Mouse (Mus musculus): Measurements from ENCODE around the gene Hoxb2. TPM values are rescaled to one million over a fixed set of nuclear protein-coding genes. Genes with fewer than 3 reads are reported as not detected.

Gene Hoxb2
- polyA plus RNA-seq, 1 experiment from 2014 or later, result 42.9 TPM

DNA sequence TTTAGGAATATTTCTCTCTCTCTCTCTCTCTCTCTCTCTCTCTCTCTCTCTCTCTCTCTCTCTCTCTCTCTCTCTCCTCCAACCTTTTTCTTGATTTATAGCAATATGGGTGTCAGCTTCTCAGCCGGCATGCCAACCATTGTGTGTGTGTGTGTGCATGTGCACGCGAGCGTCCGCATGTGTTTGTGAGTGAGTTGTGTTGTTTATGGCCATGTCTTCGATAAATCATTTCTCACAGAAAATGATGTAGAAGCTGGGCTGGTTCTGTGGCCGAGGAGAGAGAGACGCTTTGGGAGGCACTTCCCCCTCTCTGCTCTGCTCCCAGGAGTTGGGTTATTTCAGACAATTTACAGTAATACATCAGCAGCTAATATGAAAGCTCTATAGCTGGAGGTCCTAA, 21.7 kb upstream of the Hoxb2 start:
- 0 out of 2 replicates have a peak, but pooled peaks cover 6% of the 10 kb centered on the region for H3K36me3 ChIP-seq (replicated peaks; ENCODE audit: control insufficient read depth, insufficient read depth)
- H3K4me1 ChIP-seq (replicated peaks; ENCODE audit: control insufficient read depth, insufficient read depth, low read length), result no peaks in the 10 kb centered on the region
- H3K4me2 ChIP-seq (replicated peaks), result peak overlapping the region; percentile 77
- H3K27ac ChIP-seq, result peak overlapping the region; percentile 99
- peaks cover 85% of the 10 kb centered on the region for H3K27me3 ChIP-seq (ENCODE audit: control insufficient read depth, insufficient read depth, low read length)
- H3K9me3 ChIP-seq (ENCODE audit: control insufficient read depth, low read length), result no peaks in the 10 kb centered on the region
- peak overlapping the region; percentile 97 for H3K9ac ChIP-seq
- no peak for ATAC-seq (ENCODE audit: low FRiP score)
- H3K4me3 ChIP-seq (replicated peaks; ENCODE audit: low read length), result peak overlapping the region; percentile 48
- 7% methylated on average over 8 of the region's 8 CpGs for WGBS
- no peak for DNase-seq (ENCODE audit: low spot score)

DNA sequence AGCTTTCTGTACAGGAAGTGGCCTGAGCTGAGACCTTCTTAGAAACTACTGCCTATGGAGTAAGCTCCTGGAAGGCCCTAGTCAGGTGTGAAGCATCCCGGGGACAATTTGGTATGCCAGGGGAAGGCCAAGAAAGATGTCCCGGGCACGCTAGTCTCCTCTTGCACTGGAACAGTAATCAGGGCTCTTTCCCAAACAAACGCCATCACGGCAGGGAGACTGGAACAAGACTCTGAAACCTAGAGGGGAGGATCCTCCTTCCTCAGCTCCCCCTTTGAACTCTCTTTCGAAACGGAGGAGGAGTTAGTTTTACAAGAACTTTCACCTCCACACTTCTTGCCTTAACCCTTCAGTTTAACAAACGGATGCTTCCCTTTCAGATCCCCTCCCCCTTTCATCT, 18.2 kb upstream of the Hoxb2 start:
- Histone ChIP-seq H3K27me3 (ENCODE audit: control insufficient read depth, insufficient read depth, low read length) (peaks cover 86% of the 10 kb centered on the region), H3K9me3 (ENCODE audit: control insufficient read depth, low read length) (no peaks in the 10 kb centered on the region), H3K4me3 (replicated peaks; ENCODE audit: low read length) (peak overlapping the region; percentile 48), H3K36me3 (replicated peaks; ENCODE audit: control insufficient read depth, insufficient read depth) (0 out of 2 replicates have a peak, but pooled peaks cover 6% of the 10 kb centered on the region), H3K4me2 (replicated peaks) (peak overlapping the region; percentile 77), H3K9ac (peak overlapping the region; percentile 97), H3K27ac (peak overlapping the region; percentile 99), H3K4me1 (replicated peaks; ENCODE audit: control insufficient read depth, insufficient read depth, low read length) (peaks cover 12% of the 10 kb centered on the region; the same call in 1 of the 2 replicates)
- 0% methylated on average over 8 of the region's 8 CpGs for WGBS
- no peak for ATAC-seq (ENCODE audit: low FRiP score)
- DNase-seq (ENCODE audit: low spot score), result no peak

DNA sequence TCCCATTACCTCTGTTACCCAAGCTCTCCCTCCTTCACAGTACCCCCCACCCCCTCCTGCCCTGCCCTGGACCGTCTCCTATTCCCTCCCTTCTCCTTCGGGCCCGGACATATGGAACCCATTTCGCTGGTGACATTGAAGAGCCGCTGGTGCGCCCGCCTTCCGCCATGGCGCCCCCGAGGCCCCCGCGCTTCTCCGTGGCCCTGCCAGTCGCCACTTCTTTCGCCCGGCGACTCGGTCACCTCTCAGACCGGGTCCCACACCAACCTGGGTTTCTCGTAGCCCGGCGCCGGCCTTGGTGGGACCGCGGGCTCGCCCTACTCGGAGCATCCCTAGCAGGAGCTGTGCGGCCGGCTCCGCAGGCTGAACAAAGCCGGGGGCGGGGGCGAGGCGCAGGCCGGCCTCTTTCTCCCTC, 17.7 kb upstream of the Hoxb2 start:
- Histone ChIP-seq H3K4me1 (replicated peaks; ENCODE audit: control insufficient read depth, insufficient read depth, low read length) (peaks cover 17% of the 10 kb centered on the region), H3K27ac (peak overlapping the region; percentile 99), H3K4me2 (replicated peaks) (peak overlapping the region; percentile 77), H3K4me3 (replicated peaks; ENCODE audit: low read length) (peak overlapping the region; percentile 48), H3K36me3 (replicated peaks; ENCODE audit: control insufficient read depth, insufficient read depth) (0 out of 2 replicates have a peak, but pooled peaks cover 6% of the 10 kb centered on the region), H3K9me3 (ENCODE audit: control insufficient read depth, low read length) (no peaks in the 10 kb centered on the region), H3K27me3 (ENCODE audit: control insufficient read depth, insufficient read depth, low read length) (peaks cover 86% of the 10 kb centered on the region), H3K9ac (peak overlapping the region; percentile 97)
- under 1% methylated on average over 35 of the region's 35 CpGs for WGBS
- no peak for ATAC-seq (ENCODE audit: low FRiP score)
- no peak for DNase-seq (ENCODE audit: low spot score)

DNA sequence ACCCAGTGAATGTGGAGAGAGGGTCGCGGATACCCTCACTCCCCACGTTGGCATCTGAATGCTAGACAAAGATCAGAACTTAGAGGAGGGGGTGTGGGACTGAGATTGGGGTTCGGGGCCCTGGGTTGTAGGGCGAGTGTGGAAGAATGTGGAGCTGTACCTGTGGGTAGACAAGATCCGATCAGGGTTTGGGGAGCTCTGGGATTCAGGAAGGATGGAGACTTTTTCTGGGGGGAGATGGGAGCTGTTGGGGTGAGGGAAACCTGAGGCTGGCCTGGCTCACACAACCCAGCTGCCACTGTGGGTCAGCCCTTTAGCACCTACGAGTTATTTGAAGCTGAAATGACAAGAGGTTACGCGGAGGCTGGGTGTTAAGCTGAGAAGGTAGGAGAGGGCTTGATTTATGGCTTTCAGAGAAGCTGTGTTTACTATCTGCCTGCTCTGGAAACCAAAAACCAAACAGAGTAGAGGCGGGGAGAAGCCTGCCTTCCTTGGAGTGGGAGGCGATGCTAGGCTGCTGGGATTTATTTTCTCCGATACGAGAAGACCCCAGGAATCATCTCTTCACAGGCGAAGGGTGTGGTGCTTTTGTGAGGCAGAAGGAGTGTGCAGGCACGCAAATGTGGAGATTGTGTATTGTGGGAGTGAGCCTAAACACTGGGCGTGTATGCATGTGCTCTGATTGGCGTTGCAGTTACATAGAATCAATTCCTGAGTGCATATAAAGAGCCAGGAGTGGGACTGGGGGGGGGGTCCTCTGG, 16.9 kb upstream of the Hoxb2 start:
- peak overlapping the region; percentile 97 for H3K9ac ChIP-seq
- DNase-seq (ENCODE audit: low spot score), result no peak
- no peak for ATAC-seq (ENCODE audit: low FRiP score)

DNA sequence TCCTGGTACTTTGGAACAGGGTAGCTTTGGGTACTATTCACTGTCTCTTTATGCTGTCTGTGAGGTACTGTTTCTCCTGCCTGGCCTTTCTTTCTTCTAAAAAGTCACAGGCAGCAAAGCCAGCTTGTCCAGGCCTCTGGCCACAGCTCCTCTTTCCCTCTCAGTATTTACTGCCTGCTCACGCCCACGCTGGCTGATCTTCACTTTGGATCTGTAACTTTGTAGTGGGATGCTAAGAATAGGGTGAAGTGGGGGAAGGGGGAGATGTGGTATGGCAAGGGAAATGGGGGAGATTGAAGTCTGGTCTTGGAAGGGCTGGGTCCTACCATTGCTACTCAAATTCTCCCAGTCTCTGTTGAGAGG, 16.3 kb upstream of the Hoxb2 start:
- 6% methylated on average over 2 of the region's 2 CpGs for WGBS
- peak overlapping the region; percentile 97 for H3K9ac ChIP-seq
- DNase-seq (ENCODE audit: low spot score) (no peak), ATAC-seq (ENCODE audit: low FRiP score) (no peak)
- H3K27ac ChIP-seq, result peak overlapping the region; percentile 99
- H3K4me2 ChIP-seq (replicated peaks), result peak overlapping the region; percentile 77
- H3K4me1 ChIP-seq (replicated peaks; ENCODE audit: control insufficient read depth, insufficient read depth, low read length), result peaks cover 25% of the 10 kb centered on the region
- 0 out of 2 replicates have a peak, but pooled peaks cover 6% of the 10 kb centered on the region for H3K36me3 ChIP-seq (replicated peaks; ENCODE audit: control insufficient read depth, insufficient read depth)
- H3K4me3 ChIP-seq (replicated peaks; ENCODE audit: low read length), result peak overlapping the region; percentile 48
- peaks cover 87% of the 10 kb centered on the region for H3K27me3 ChIP-seq (ENCODE audit: control insufficient read depth, insufficient read depth, low read length)
- no peaks in the 10 kb centered on the region for H3K9me3 ChIP-seq (ENCODE audit: control insufficient read depth, low read length)

More for the DNA sequence above, 16.9 kb upstream of the Hoxb2 start:
- H3K4me2 ChIP-seq (replicated peaks), result peak overlapping the region; percentile 77
- H3K27me3 ChIP-seq (ENCODE audit: control insufficient read depth, insufficient read depth, low read length), result peaks cover 87% of the 10 kb centered on the region
- H3K9me3 ChIP-seq (ENCODE audit: control insufficient read depth, low read length), result no peaks in the 10 kb centered on the region
- H3K4me1 ChIP-seq (replicated peaks; ENCODE audit: control insufficient read depth, insufficient read depth, low read length), result peaks cover 21% of the 10 kb centered on the region
- H3K36me3 ChIP-seq (replicated peaks; ENCODE audit: control insufficient read depth, insufficient read depth), result 0 out of 2 replicates have a peak, but pooled peaks cover 6% of the 10 kb centered on the region
- H3K4me3 ChIP-seq (replicated peaks; ENCODE audit: low read length), result peak overlapping the region; percentile 48
- peak overlapping the region; percentile 99 for H3K27ac ChIP-seq
- WGBS, result 2% methylated on average over 17 of the region's 17 CpGs

DNA sequence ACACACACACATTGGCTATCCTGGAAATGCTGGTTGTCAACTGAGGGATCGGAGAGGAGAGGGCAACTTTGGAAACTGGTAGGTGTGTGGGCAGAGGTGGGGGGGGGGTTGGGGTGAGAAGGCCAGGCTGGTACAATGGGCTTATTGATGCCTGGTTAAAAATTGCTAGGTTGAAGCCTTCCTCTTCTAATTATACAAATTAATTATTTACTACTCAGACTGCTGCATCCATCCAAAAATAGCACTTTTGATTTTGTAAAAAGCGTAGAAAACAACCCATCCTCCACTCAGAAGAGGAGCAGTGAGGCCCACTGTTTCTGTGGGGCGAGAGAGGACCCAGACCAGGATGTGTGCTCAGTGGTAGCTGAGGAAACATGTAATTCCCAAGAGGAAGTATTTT, 15.3 kb upstream of the Hoxb2 start:
- peak overlapping the region; percentile 97 for H3K9ac ChIP-seq

DNA sequence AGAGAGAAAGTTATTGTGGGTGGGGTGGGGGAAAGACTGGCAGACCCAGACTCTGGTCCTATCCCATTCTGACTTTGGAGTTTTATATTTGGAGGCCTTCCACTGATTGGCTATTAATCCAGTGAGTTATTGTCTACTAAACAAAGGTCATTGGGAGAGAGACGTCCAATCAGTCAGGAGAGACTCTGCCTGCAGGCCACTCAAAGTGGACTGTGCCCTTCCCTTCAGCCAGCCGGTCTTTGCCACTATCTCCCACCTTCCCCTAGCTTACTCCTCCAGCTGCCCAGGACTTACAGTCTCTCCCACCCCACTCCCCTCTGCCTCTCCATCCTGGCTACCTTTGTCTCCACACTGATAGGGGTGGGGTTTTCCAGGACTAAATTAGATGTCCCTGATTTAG, 13.7 kb upstream of the Hoxb2 start:
- Histone ChIP-seq H3K9ac (peak overlapping the region; percentile 97), H3K36me3 (replicated peaks; ENCODE audit: control insufficient read depth, insufficient read depth) (0 out of 2 replicates have a peak, but pooled peaks cover 6% of the 10 kb centered on the region), H3K9me3 (ENCODE audit: control insufficient read depth, low read length) (no peaks in the 10 kb centered on the region), H3K4me3 (replicated peaks; ENCODE audit: low read length) (peak overlapping the region; percentile 48), H3K4me2 (replicated peaks) (peak overlapping the region; percentile 77), H3K27ac (peak overlapping the region; percentile 99), H3K27me3 (ENCODE audit: control insufficient read depth, insufficient read depth, low read length) (peaks cover 81% of the 10 kb centered on the region), H3K4me1 (replicated peaks; ENCODE audit: control insufficient read depth, insufficient read depth, low read length) (peaks cover 27% of the 10 kb centered on the region)
- ATAC-seq (ENCODE audit: low FRiP score) (no peak), DNase-seq (ENCODE audit: low spot score) (no peak)
- 6% methylated on average over 2 of the region's 2 CpGs for WGBS

More for the DNA sequence above, 15.3 kb upstream of the Hoxb2 start:
- ATAC-seq (ENCODE audit: low FRiP score) (no peak), DNase-seq (ENCODE audit: low spot score) (no peak)
- H3K4me1 ChIP-seq (replicated peaks; ENCODE audit: control insufficient read depth, insufficient read depth, low read length), result peaks cover 27% of the 10 kb centered on the region
- 0 out of 2 replicates have a peak, but pooled peaks cover 6% of the 10 kb centered on the region for H3K36me3 ChIP-seq (replicated peaks; ENCODE audit: control insufficient read depth, insufficient read depth)
- peak overlapping the region; percentile 48 for H3K4me3 ChIP-seq (replicated peaks; ENCODE audit: low read length)
- WGBS, result 22% methylated on average over 3 of the region's 3 CpGs
- no peaks in the 10 kb centered on the region for H3K9me3 ChIP-seq (ENCODE audit: control insufficient read depth, low read length)
- peak overlapping the region; percentile 99 for H3K27ac ChIP-seq
- H3K4me2 ChIP-seq (replicated peaks), result peak overlapping the region; percentile 77
- peaks cover 87% of the 10 kb centered on the region for H3K27me3 ChIP-seq (ENCODE audit: control insufficient read depth, insufficient read depth, low read length)

DNA sequence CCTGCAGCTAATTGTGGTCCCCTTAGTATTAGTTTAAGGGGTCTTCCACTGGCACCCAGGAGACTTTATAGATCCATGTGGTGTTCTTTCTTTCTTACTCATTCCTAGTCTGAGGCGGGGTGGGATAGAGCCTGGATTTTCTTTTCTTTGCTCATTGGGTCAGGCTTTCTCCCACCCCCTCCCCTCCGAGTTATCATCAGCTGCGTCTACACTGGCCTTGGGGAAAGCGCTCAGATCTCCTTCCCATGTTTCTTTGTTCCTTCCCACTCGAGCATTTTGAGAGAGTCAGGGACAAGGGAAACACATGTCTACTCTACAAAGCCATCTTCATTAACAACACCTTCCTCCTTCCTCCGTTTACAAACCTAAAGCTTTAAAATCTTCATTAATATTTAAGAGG, 13.3 kb upstream of the Hoxb2 start:
- H3K27ac ChIP-seq, result peak overlapping the region; percentile 99
- peak overlapping the region; percentile 48 for H3K4me3 ChIP-seq (replicated peaks; ENCODE audit: low read length)

DNA sequence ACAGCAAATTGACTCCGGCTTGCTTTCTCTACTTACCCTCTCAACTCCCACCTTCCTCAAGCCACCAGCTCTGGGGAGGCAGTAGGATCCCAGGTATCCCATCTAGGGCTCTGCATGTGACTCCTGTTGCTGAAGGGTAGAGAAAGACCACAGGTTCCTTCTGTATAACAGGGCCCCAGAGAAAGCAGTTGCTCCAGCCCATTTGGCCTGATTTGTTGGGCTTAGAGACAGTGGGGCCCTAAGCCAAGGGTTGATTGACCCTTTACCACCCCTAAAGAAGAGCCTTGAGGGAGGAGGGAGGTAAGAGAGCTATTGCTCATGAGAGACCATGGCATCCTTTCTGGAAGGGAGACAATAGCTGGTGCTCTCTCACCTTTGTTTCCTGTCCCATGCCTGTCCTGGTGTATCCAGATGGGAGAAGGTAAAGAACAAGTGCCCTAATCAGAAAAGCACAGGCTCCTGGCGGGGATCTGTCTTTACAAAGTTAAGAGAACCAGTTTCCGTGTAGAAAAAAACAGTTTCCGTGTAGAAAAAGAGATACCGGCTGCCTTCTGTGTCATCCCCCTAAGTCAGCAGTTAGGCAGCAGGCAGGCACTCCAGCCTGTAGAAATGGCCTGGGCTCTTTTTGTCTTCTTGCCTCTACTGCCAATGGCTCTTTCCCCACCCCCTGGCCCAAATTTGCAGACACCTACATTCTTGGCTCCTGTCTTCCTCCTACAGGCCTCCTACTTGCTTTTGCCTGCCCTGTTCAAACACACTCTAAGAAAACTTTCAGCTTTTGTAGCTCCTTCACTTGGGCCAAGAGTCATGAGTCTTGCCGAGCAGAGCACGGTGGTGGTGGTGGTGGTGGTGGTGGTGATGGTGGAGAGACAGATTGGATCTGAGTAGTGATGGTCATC, 11.1 kb upstream of the Hoxb2 start:
- DNase-seq (ENCODE audit: low spot score) (no peak), ATAC-seq (ENCODE audit: low FRiP score) (no peak)
- 12% methylated on average over 7 of the region's 7 CpGs for WGBS
- Histone ChIP-seq H3K27ac (peak overlapping the region; percentile 99), H3K4me3 (replicated peaks; ENCODE audit: low read length) (peak overlapping the region; percentile 48), H3K9ac (peak overlapping the region; percentile 97), H3K36me3 (replicated peaks; ENCODE audit: control insufficient read depth, insufficient read depth) (0 out of 2 replicates have a peak, but pooled peaks cover under 1% of the 10 kb centered on the region), H3K27me3 (ENCODE audit: control insufficient read depth, insufficient read depth, low read length) (peaks cover 77% of the 10 kb centered on the region), H3K4me2 (replicated peaks) (peak overlapping the region; percentile 77), H3K4me1 (replicated peaks; ENCODE audit: control insufficient read depth, insufficient read depth, low read length) (peaks cover 27% of the 10 kb centered on the region), H3K9me3 (ENCODE audit: control insufficient read depth, low read length) (no peaks in the 10 kb centered on the region)

More for the DNA sequence above, 13.3 kb upstream of the Hoxb2 start:
- ATAC-seq (ENCODE audit: low FRiP score) (no peak), DNase-seq (ENCODE audit: low spot score) (no peak)
- no peaks in the 10 kb centered on the region for H3K9me3 ChIP-seq (ENCODE audit: control insufficient read depth, low read length)
- peak overlapping the region; percentile 77 for H3K4me2 ChIP-seq (replicated peaks)
- 0 out of 2 replicates have a peak, but pooled peaks cover 6% of the 10 kb centered on the region for H3K36me3 ChIP-seq (replicated peaks; ENCODE audit: control insufficient read depth, insufficient read depth)
- WGBS, result 0% methylated on average over 6 of the region's 6 CpGs
- H3K9ac ChIP-seq, result peak overlapping the region; percentile 97
- peaks cover 81% of the 10 kb centered on the region for H3K27me3 ChIP-seq (ENCODE audit: control insufficient read depth, insufficient read depth, low read length)
- H3K4me1 ChIP-seq (replicated peaks; ENCODE audit: control insufficient read depth, insufficient read depth, low read length), result peaks cover 27% of the 10 kb centered on the region
